Mouse (Mus musculus): ENCODE data around the gene Ucn2.

Ucn2 gene

DNA sequence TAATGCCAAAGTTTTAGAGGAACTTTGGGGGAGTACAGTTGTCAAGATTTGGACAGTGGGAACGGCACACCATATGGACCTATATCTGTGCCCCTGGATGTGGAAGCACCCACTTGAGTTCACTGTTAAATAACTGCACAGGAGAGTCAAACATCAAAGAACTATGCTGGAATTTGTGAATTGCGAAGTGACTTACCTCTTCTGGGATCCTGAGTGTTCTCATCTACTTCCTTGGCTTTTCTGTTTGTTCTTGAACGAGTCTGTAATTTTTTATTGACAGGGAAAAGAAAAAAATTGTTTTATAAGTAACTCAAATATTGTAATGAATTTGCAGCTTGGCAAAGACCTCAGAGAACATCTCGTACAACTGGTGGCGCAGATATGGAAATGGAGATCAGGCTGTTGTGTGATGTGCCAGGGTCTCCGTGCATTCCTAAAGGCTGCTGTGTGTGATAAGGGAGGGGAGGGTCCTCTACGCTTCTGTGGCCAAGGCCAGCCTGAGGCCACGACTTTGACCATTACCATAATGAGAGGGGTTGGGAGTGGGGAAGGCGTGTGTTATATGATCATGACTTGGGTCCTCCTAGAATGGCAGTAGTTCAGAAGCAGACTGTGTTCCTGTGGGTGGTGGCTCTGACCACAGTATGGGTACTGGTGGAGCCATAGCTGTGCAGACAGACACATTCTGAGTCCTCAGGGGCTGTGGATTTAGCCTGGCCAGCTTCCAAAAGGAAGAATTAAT is 7.0 kb downstream of the Ucn2 start:
- DNase-seq: peak; percentile 48

DNA sequence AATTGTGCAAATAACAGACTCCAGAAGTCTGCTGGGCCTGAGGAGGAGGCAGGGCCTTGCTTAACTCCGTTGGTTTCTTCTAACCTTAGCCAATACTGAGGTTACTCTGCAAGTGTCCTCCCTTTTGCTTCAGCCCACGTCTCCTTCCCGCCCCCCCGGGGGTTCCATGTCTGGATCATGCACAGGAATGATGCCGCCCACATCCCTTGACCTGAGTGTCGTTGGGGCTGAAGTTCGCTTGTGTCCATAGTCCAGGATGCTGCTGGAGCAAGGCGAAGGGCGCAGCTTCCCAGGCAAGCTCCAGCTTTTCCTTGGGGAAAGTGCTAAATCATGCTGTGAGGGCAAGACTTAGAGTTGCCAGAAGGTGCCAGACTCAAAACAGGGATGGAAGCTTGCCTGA is 10.6 kb downstream of the Ucn2 start:
- no peak for DNase-seq

GRCm38 (mm10) chr9:108998287-108999166 is 12.7 kb downstream of the Ucn2 start:
- no peak for DNase-seq

GRCm38 (mm10) chr9:108999167-108999526 is 13.3 kb downstream of the Ucn2 start:
- no peak for DNase-seq

GRCm38 (mm10) chr9:109000726-109001125 is 14.9 kb downstream of the Ucn2 start:
- DNase-seq: peak; percentile 51

GRCm38 (mm10) chr9:109003201-109003600 is 17.4 kb downstream of the Ucn2 start:
- DNase-seq: no peak

DNA sequence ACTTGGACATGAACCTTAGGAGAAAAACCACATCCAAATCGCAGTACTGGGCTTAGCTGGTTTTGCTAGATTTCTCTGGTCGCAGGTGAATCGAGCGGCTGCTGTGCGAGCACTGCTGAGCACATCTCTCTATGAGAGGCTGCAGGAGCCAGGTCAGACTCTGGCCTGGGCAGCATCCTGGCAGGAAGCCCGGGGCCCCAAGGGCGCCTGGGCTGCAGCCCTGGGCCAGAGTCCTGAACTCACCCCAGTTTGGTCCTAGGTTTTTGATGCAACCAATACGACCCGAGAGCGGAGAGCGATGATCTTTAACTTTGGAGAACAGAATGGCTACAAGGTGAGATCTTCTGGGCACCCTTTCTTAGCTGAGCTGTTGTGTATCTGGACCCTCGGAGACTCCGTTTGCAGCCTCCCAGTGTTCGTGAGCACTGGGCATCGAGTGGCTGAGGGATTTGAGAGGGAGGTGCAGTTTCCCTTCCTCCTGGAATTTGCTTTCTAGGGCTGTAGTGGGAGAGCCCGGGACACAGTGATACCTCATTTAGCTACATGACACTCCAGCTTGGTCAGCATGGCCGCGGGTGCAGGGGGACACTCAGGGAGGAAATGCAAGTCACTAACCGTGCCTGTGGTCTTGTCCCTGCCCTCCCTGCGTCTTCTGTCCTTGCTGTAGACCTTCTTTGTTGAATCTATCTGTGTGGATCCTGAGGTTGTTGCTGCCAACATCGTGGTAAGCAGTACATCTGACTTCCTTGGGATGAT is 21.4 kb downstream of the Ucn2 start:
- DNase-seq: no peak

- no peak for DNase-seq
These were observed 22.3 kb downstream of the Ucn2 start for GRCm38 (mm10) chr9:109008081-109008480.

DNA sequence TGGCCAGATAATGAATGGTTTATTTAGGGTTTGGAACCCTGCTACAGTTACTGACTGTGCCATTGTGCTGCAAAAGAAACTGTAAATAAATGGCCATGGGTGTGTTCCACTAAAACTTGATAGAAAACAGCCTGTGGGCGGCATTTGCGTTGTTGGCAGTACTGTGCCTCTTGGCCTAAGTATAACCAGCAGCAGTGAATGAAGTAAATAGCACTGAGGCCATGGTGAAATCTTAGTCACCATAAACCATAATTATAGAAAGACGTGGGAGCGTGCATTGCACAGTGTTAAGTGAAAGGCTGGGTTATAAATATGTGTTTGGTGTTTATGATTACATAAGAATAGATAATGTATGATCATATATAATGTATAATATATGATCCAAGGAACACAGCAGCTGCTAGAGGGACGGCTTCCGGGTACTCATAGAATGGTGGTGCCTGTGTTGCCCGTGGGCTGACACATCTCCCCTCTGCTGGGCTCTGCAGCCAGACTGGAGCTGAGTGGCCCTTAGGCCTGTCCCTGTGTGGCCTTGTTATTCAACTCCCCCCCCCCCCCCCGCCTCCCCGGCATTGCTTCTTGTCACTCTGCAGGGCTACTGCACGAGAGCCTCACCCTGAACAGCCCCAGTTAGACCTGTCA is 23.3 kb downstream of the Ucn2 start:
- no peak for DNase-seq

- DNase-seq: no peak
These were observed 24.0 kb downstream of the Ucn2 start for GRCm38 (mm10) chr9:109009636-109010315.

GRCm38 (mm10) chr9:109010316-109010690 is 24.5 kb downstream of the Ucn2 start:
- no peak for DNase-seq

GRCm38 (mm10) chr9:109015397-109015796 is 29.6 kb downstream of the Ucn2 start:
- DNase-seq: no peak

DNA sequence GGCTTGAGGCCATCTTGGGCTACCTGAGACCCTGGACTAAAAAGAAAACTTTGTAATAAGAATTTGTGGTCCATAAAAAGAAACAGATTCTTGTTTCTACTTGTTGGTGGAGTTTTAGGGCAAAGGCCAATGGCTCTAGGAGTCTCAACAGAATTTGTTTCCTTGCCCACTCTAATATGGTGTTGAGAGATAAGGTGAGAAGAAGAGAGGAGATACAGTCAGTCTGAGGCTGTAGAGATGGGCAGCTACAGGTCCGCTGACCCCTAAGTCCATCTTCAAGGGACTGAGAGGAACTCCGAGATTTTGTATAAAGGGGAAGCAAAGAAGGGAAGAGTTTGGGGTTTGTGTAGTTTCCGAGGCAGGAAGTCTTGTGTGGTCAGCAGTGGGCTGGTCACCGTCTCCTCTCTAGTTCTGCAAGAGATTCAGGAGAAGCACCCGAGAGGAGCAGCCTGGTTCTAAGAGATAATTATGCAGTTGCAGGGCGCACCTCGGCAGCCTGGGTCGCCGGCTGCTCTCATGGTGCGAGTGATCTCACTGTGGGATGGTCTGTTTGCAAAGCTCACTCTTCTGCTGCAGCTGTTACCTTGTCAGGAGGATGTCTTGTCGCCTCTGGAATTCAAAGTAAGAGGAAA is 31.3 kb downstream of the Ucn2 start:
- DNase-seq: no peak

GRCm38 (mm10) chr9:109021428-109021827 is 35.6 kb downstream of the Ucn2 start:
- DNase-seq: no peak

DNA sequence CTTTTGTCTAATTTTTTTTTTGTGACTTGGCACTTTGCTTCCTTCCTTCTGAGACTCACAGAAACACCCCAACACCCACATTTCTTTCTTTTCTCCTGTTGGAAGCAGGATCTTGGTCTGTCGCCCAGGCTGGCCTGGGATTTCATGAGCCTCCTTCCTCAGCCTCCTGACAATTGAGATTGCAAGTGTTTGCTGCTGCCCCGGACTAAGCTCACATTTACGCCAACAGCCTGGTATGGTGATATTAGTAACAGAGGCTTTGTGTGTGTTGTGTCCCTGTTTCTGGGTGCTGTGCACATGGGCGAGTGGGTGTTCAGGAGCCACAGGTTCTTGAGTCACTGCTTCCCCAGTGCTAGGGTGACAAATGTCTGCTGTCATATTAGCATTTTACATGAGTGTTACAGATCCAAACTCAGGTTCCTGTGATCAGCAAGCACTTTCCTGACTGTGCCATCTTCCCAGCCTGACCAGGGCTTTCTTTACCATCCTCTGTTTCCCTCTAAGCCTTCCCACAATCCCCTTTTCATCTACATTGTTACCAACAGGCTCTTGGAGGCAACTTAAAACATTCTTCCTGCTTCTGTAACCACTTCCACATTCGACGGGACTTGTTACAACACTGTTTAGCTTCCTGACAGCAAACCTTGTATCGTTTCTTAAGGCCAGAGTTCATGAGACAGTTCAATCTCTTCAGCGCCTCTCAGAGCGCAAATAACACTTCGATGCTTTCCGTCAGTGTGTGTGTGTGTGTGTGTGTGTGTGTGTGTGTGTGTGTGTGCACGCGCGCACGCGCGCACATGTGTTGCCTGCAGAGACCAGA is 37.3 kb downstream of the Ucn2 start:
- DNase-seq: no peak

DNA sequence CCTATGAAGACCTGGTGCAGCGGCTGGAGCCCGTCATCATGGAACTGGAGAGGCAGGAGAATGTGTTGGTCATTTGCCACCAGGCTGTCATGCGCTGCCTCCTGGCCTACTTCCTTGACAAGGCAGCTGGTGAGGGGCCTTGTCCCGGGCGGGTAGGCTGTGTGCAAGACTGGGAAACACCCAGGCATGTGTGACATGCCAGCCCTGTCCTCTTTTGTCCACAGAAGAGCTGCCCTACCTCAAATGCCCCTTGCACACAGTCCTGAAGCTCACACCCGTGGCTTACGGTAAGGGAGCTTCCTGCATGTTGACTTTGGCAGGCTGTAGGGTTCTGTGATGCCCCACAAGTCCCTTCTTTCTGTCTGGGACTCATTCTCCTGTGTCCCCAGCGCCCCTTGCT is 41.7 kb downstream of the Ucn2 start:
- no peak for DNase-seq

- DNase-seq: no peak
These were observed 42.6 kb downstream of the Ucn2 start for GRCm38 (mm10) chr9:109028421-109028820.

DNA sequence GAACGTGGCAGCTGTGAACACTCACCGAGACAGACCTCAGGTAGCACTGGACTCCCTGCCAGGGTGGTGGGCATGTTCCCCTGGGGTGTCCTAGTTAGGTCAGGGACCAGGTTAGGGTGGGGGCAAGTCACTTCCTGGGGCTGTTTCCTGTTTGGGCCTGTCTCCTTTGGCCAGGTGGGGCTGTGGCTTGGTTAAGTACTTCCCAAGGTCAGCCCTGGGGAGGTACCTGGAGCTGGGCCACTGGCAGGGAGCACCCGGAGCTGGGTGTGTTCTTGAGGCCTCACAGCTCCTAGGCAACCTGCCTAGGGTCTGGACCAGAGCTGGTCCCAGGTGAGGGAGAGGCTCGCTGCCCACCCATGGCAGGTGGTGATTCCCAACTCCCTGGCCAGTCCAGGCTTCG is 43.1 kb downstream of the Ucn2 start:
- DNase-seq: no peak

GRCm38 (mm10) chr9:109030312-109030711 is 44.5 kb downstream of the Ucn2 start:
- DNase-seq: no peak

DNA sequence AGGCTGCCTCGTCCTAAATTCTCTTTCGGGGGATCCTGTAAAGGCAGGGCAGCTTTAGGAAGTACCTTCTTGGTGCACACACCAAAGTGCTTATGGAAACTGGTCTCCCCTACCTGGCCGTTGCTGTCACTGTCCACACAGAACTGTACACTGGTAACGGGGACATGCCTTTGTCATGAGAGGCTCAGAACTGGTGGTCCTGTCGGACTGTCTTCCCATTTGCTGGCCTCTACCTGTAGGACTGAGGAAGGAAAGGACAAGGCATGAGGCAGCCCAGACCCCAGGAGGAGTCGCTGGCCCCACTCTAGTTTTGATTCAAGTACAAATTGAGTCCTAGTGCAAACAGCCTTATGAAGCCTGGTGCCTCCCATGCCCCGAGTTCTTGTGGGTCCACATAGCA is 45.2 kb downstream of the Ucn2 start:
- no peak for DNase-seq

DNA sequence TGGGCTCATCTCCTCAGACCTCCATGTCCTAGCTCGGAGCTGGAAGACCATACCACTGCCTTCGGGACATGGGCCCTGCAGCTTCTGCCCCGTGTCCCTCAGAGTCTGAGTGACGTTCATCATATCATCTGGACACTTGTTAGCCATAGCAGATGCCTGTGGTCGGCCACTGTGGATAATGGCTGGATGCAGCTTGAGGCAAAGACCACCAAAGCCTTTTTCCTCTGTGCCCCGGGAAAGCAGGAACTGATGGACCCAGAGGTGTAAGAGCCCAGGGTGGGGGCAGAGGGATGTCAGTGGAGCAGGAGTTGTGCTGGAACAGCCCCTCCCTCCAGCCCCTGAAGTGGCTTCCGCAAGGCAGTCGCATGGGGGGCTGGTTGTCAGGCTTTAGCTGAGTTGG is 45.9 kb downstream of the Ucn2 start:
- no peak for DNase-seq

All from cerebellum, adult 11-12 months (tissue).